Mouse (Mus musculus) bone marrow, adult 2 months (tissue): Measurements from ENCODE around the gene Vmn2r59.

ENCODE experiments used
- CTCF ChIP-seq: fragments of 200-500 bp; IDR thresholded peaks from 2 replicates; pipeline ENCODE4 v1.5.1; 2011; ENCODE audit warnings: low read length, control low read depth; ENCODE audit not compliant: control insufficient read depth, insufficient read depth
- POLR2A ChIP-seq: fragments of 200-500 bp; IDR thresholded peaks from 2 replicates; pipeline ENCODE4 v1.6.1; 2011; ENCODE audit warnings: low read depth, mild to moderate bottlenecking, control low read depth, low read length, borderline replicate concordance; ENCODE audit not compliant: control insufficient read depth

GRCm38 (mm10) chr7:42107470-42107869, 48.6 kb upstream of the Vmn2r59 start, which contains the start of gene Vmn2r60:
- TF ChIP-seq CTCF: no peak
- no peak for TF ChIP-seq POLR2A
